ENCODE assay signal across 8 mouse cellular contexts in genomic region chr5:49523997-49524393, GRCm38 (mm10). TPM values are rescaled to one million over a fixed set of nuclear protein-coding genes. Genes with fewer than 3 reads are reported as not detected.
DNase-seq lines count a peak whose midpoint lies in the region; ATAC-seq and TF ChIP-seq lines count a peak whose summit lies in the region.

No protein-coding gene starts in this region.

- peaks cover 19% of the 10 kb centered on the region; the same call in 1 of the 2 replicates for H3K27me3 ChIP-seq in lung, embryonic 16.5 days (ENCODE audit: control insufficient read depth, insufficient read depth, low read depth, low read length)
- peaks cover 6% of the 10 kb centered on the region; the same call in 1 of the 2 replicates for H3K27me3 ChIP-seq in intestine, postnatal 0 days (replicated peaks; ENCODE audit: control insufficient read depth, insufficient read depth, low read length)

- no peak for TF ChIP-seq POLR2A in olfactory bulb, adult 2 months (IDR thresholded peaks at IDR 0.05; ENCODE audit: insufficient read depth, low read depth, low read length)

- WGBS in lung, embryonic 16.5 days: 7% methylated on average over 11 of the region's 11 CpGs
- WGBS in intestine, postnatal 0 days: 10% methylated on average over 11 of the region's 11 CpGs
- WGBS in olfactory bulb, adult 2 months: 5% methylated on average over 11 of the region's 11 CpGs

- peak overlapping the region; percentile 75 for H3K4me2 ChIP-seq in lung, embryonic 16.5 days (ENCODE audit: low read depth, low read length)
- H3K4me2 ChIP-seq in intestine, postnatal 0 days (replicated peaks; ENCODE audit: low read depth): peak overlapping the region; percentile 60

- TF ChIP-seq CTCF in intestine, postnatal 0 days (IDR thresholded peaks at IDR 0.05; ENCODE audit: low read depth): no peak
- no peak for TF ChIP-seq CTCF in olfactory bulb, adult 2 months (IDR thresholded peaks at IDR 0.05; ENCODE audit: insufficient read depth, low read depth, low read length)

- no peak for ATAC-seq in cerebellum, adult (ENCODE audit: insufficient number of reproducible peaks, low FRiP score, low TSS enrichment)
- no peak for ATAC-seq in lung, embryonic 16.5 days (ENCODE audit: low read depth)
- no peak for ATAC-seq in intestine, postnatal 0 days
- no peak for ATAC-seq in granulocyte monocyte progenitor cell, adult 5-6 weeks (replicated peaks; ENCODE audit: poor library complexity, severe bottlenecking)

- DNase-seq in cerebellum, adult 9-10 months: peak; percentile 63
- no peak for DNase-seq in lung, postnatal 25 days (ENCODE audit: low spot score)
- DNase-seq in urinary bladder, postnatal 36 days (ENCODE audit: low spot score in 2 of 2): no peak

- no peaks in the 10 kb centered on the region for H3K9me3 ChIP-seq in lung, embryonic 16.5 days (ENCODE audit: control insufficient read depth, low read length)
- H3K9me3 ChIP-seq in intestine, postnatal 0 days (ENCODE audit: control insufficient read depth): no peaks in the 10 kb centered on the region

- H3K4me3 ChIP-seq in lung, embryonic 16.5 days (ENCODE audit: low read length): no peak overlapping the region; the same call in 1 of the 2 replicates
- peak overlapping the region; percentile 16 for H3K4me3 ChIP-seq in intestine, postnatal 0 days (ENCODE audit: low read depth, low read length)
- H3K4me3 ChIP-seq in olfactory bulb, adult 2 months (ENCODE audit: insufficient read depth, low read depth, low read length): peak overlapping the region; percentile 51

- H3K36me3 ChIP-seq in lung, embryonic 16.5 days (ENCODE audit: control insufficient read depth, insufficient read depth, low read length): no peaks in the 10 kb centered on the region
- no peaks in the 10 kb centered on the region for H3K36me3 ChIP-seq in intestine, postnatal 0 days (ENCODE audit: control insufficient read depth, insufficient read depth)

- H3K4me1 ChIP-seq in lung, embryonic 16.5 days (replicated peaks; ENCODE audit: control insufficient read depth, insufficient read depth, low read length): no peaks in the 10 kb centered on the region
- H3K4me1 ChIP-seq in intestine, postnatal 0 days (replicated peaks; ENCODE audit: control insufficient read depth, insufficient read depth, low read length): no peaks in the 10 kb centered on the region
- no peaks in the 10 kb centered on the region for H3K4me1 ChIP-seq in olfactory bulb, adult 2 months (ENCODE audit: control insufficient read depth, insufficient read depth, low read length)

- H3K27ac ChIP-seq in lung, embryonic 16.5 days (ENCODE audit: low read length): no peak overlapping the region
- no peak overlapping the region for H3K27ac ChIP-seq in intestine, postnatal 0 days (ENCODE audit: low read depth, low read length)
- no peak overlapping the region for H3K27ac ChIP-seq in olfactory bulb, adult 2 months (ENCODE audit: insufficient read depth, low read depth, low read length)

- no peak overlapping the region for H3K9ac ChIP-seq in lung, embryonic 16.5 days (ENCODE audit: low read length)
- H3K9ac ChIP-seq in intestine, postnatal 0 days (ENCODE audit: low read depth, low read length): no peak overlapping the region

RNA-seq across cellular contexts. Expression of gene Kcnip4, which starts 0.7 kb away (rescaled TPM):
- 1.1 and 1.3 TPM in 2 replicates for polyA plus RNA-seq in lung, embryonic 16.5 days (2015; fragmentation: Nextera tagmentation; extraction: Ambion mirVana)
- 1.2 and 1.5 TPM in 2 replicates for polyA plus RNA-seq in intestine, postnatal 0 days (2015; fragmentation: Nextera tagmentation; extraction: Ambion mirVana)
- polyA plus RNA-seq in olfactory bulb, adult 2 months (2012; ENCODE audit: insufficient read depth, insufficient read length, low replicate concordance, missing spikeins): not detected in 2 replicates
- total RNA-seq in granulocyte monocyte progenitor cell, adult 5-6 weeks (2014; fragmentation: Nextera tagmentation): not detected in 2 replicates
- total RNA-seq in granulocyte monocyte progenitor cell, adult 5-6 weeks (2017): not detected in 2 replicates
